Mouse (Mus musculus): Measurements from ENCODE around the gene Acad11. TPM values are rescaled to one million over a fixed set of nuclear protein-coding genes. Genes with fewer than 3 reads are reported as not detected.

Gene Acad11
- polyA plus RNA-seq, 1 experiment from 2014 or later, result 12.9 TPM

- Histone ChIP-seq H3K9me3 (ENCODE audit: control insufficient read depth, low read length) (no peaks in the 10 kb centered on the region), H3K9ac (ENCODE audit: low read depth, low read length) (no peak overlapping the region), H3K4me1 (replicated peaks; ENCODE audit: control insufficient read depth, insufficient read depth, low read length) (no peaks in the 10 kb centered on the region), H3K36me3 (ENCODE audit: control insufficient read depth, insufficient read depth, low read length) (0 out of 2 replicates have a peak, but pooled peaks cover 2% of the 10 kb centered on the region), H3K27ac (ENCODE audit: low read depth, low read length) (no peak overlapping the region), H3K4me2 (no peak overlapping the region), H3K4me3 (ENCODE audit: low read depth, low read length) (no peak overlapping the region), H3K27me3 (replicated peaks; ENCODE audit: control insufficient read depth, insufficient read depth, low read length) (no peaks in the 10 kb centered on the region)
- DNase-seq (ENCODE audit: low spot score) (no peak), ATAC-seq (replicated peaks; ENCODE audit: low FRiP score) (no peak)
- WGBS, result 84% methylated on average over 13 of the region's 13 CpGs
These were observed 24.9 kb upstream of the Acad11 start for GRCm38 (mm10) chr9:104038266-104038665.

DNA sequence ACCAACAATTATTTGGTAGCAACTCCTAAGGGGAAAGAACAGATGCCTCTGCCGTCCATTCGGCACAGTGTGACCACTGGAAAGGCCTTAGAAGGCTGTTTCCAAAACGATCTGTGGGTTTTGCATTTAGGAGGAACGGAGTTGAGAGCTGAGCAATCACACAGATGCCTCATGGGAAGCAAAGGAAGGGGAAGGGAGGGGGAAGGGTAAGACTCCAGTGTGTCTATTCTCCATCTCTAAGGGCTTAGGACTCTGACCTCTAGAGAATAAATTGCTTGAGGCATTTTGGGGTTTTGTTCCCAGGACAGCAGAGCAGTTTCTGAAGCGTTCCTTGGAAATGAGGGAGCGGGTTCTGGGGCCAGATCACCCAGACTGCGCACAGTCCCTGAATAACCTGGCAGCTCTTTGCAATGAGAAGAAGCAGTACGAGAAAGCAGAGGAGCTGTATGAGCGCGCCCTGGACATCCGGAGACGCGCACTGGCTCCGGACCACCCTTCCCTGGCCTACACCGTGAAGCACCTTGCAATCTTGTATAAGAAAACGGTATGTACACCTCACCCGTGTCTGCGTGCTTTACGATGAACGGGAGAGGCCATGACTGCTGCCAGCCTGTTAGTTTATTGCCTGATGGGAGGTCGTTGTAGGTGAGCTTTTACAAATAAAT, 24.0 kb upstream of the Acad11 start:
- no peak overlapping the region for H3K27ac ChIP-seq (ENCODE audit: low read depth, low read length)
- H3K4me1 ChIP-seq (replicated peaks; ENCODE audit: control insufficient read depth, insufficient read depth, low read length), result no peaks in the 10 kb centered on the region
- H3K36me3 ChIP-seq (ENCODE audit: control insufficient read depth, insufficient read depth, low read length), result 0 out of 2 replicates have a peak, but pooled peaks cover 2% of the 10 kb centered on the region
- no peak overlapping the region for H3K4me2 ChIP-seq
- no peaks in the 10 kb centered on the region for H3K9me3 ChIP-seq (ENCODE audit: control insufficient read depth, low read length)
- WGBS, result 86% methylated on average over 21 of the region's 21 CpGs
- ATAC-seq (replicated peaks; ENCODE audit: low FRiP score) (no peak), DNase-seq (ENCODE audit: low spot score) (no peak)
- no peak overlapping the region for H3K4me3 ChIP-seq (ENCODE audit: low read depth, low read length)
- no peaks in the 10 kb centered on the region for H3K27me3 ChIP-seq (replicated peaks; ENCODE audit: control insufficient read depth, insufficient read depth, low read length)
- H3K9ac ChIP-seq (ENCODE audit: low read depth, low read length), result no peak overlapping the region

DNA sequence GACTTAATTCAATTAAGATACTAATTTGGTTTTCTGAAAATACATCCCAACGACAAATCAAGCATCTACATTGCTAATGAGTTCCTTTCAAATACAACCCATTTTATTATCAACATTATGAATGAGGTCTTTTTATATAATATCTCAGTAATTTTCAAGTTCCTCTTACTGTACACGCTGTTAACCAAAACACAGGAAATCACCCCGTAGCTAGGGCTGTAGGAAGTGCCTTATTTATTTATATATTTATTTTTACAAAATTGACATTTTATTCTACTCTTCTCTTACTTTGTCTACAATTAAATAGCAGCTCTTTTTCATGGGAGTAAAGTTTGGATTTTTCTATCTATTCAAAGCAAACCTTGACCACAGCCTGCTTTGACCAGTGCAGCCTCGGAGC, 23.4 kb upstream of the Acad11 start:
- DNase-seq (ENCODE audit: low spot score), result no peak
- H3K9me3 ChIP-seq (ENCODE audit: control insufficient read depth, low read length), result no peaks in the 10 kb centered on the region
- no peaks in the 10 kb centered on the region for H3K27me3 ChIP-seq (replicated peaks; ENCODE audit: control insufficient read depth, insufficient read depth, low read length)
- no peak overlapping the region for H3K4me2 ChIP-seq
- H3K27ac ChIP-seq (ENCODE audit: low read depth, low read length), result no peak overlapping the region
- no peak overlapping the region for H3K9ac ChIP-seq (ENCODE audit: low read depth, low read length)
- peaks cover 2% of the 10 kb centered on the region; the same call in 1 of the 2 replicates for H3K36me3 ChIP-seq (ENCODE audit: control insufficient read depth, insufficient read depth, low read length)
- no peak for ATAC-seq (replicated peaks; ENCODE audit: low FRiP score)
- no peaks in the 10 kb centered on the region for H3K4me1 ChIP-seq (replicated peaks; ENCODE audit: control insufficient read depth, insufficient read depth, low read length)
- H3K4me3 ChIP-seq (ENCODE audit: low read depth, low read length), result no peak overlapping the region
- WGBS, result 67% methylated on average over 4 of the region's 4 CpGs

DNA sequence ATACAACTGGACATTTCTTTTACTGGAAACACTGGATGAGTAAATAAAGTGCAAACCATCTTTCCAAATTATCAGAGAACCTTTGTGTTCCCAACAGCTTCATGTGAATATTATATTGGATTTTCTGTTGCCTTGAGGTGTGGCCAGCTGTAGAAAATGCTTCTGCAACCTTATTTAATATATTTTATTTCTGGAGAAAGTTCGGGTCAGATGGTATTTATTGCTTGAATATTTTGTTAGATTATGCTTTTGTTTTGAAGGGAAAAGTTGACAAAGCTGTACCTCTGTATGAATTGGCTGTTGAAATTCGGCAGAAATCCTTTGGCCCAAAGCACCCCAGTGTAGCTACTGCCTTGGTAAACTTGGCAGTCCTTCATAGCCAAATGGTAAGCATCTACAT, 22.8 kb upstream of the Acad11 start, which contains the start of gene Gm28305:
Gene Gm28305, plus strand, starts transcription at position 301 of the 400 bp plus-strand sequence.
- no peak for ATAC-seq (replicated peaks; ENCODE audit: low FRiP score)
- Histone ChIP-seq H3K36me3 (ENCODE audit: control insufficient read depth, insufficient read depth, low read length) (peaks cover 2% of the 10 kb centered on the region; the same call in 1 of the 2 replicates), H3K9me3 (ENCODE audit: control insufficient read depth, low read length) (no peaks in the 10 kb centered on the region), H3K9ac (ENCODE audit: low read depth, low read length) (no peak within 1 kb of the TSS), H3K27me3 (replicated peaks; ENCODE audit: control insufficient read depth, insufficient read depth, low read length) (no peaks in the 10 kb centered on the region), H3K4me2 (no peak within 1 kb of the TSS), H3K27ac (ENCODE audit: low read depth, low read length) (no peak within 1 kb of the TSS), H3K4me1 (replicated peaks; ENCODE audit: control insufficient read depth, insufficient read depth, low read length) (no peaks in the 10 kb centered on the region), H3K4me3 (ENCODE audit: low read depth, low read length) (no peak within 1 kb of the TSS)
- no peak for DNase-seq (ENCODE audit: low spot score)
- 59% methylated on average over 2 of the region's 2 CpGs for WGBS

DNA sequence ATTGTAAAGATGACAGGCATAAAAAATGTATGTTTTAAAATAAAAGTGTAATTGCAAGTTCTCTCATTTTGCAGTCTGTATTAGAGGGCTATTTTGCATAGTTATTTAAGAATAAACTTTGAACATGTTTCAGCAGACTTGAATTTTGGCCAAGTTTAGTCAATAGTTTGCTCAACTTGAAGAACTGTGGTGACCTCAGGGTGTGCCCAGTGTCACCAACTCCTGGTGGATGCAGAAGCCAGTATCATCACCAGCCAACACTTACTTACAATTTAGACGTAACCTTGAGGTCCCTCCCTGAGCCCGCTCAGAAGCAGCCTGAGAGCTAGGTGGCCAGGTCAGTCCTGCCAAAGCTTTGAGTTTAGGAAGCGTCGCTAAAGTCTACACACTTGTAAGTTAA, 19.5 kb upstream of the Acad11 start:
- no peaks in the 10 kb centered on the region for H3K4me1 ChIP-seq (replicated peaks; ENCODE audit: control insufficient read depth, insufficient read depth, low read length)
- H3K27ac ChIP-seq (ENCODE audit: low read depth, low read length), result no peak overlapping the region
- no peaks in the 10 kb centered on the region for H3K9me3 ChIP-seq (ENCODE audit: control insufficient read depth, low read length)
- no peak overlapping the region for H3K9ac ChIP-seq (ENCODE audit: low read depth, low read length)
- DNase-seq (ENCODE audit: low spot score), result no peak
- H3K27me3 ChIP-seq (replicated peaks; ENCODE audit: control insufficient read depth, insufficient read depth, low read length), result no peaks in the 10 kb centered on the region
- WGBS, result 85% methylated on average over 4 of the region's 4 CpGs
- no peak for ATAC-seq (replicated peaks; ENCODE audit: low FRiP score)
- no peak overlapping the region for H3K4me2 ChIP-seq
- no peak overlapping the region for H3K4me3 ChIP-seq (ENCODE audit: low read depth, low read length)
- H3K36me3 ChIP-seq (ENCODE audit: control insufficient read depth, insufficient read depth, low read length), result peaks cover 14% of the 10 kb centered on the region

- ATAC-seq (replicated peaks; ENCODE audit: low FRiP score) (no peak), DNase-seq (ENCODE audit: low spot score) (no peak)
- 87% methylated on average over 6 of the region's 6 CpGs for WGBS
- no peak overlapping the region for H3K4me2 ChIP-seq
- peaks cover 33% of the 10 kb centered on the region for H3K36me3 ChIP-seq (ENCODE audit: control insufficient read depth, insufficient read depth, low read length)
- H3K4me3 ChIP-seq (ENCODE audit: low read depth, low read length), result no peak overlapping the region
- no peaks in the 10 kb centered on the region for H3K9me3 ChIP-seq (ENCODE audit: control insufficient read depth, low read length)
- no peak overlapping the region for H3K9ac ChIP-seq (ENCODE audit: low read depth, low read length)
- no peak overlapping the region for H3K27ac ChIP-seq (ENCODE audit: low read depth, low read length)
- no peaks in the 10 kb centered on the region for H3K27me3 ChIP-seq (replicated peaks; ENCODE audit: control insufficient read depth, insufficient read depth, low read length)
- H3K4me1 ChIP-seq (replicated peaks; ENCODE audit: control insufficient read depth, insufficient read depth, low read length), result no peaks in the 10 kb centered on the region
These were observed 12.1 kb upstream of the Acad11 start for GRCm38 (mm10) chr9:104051028-104051427.

DNA sequence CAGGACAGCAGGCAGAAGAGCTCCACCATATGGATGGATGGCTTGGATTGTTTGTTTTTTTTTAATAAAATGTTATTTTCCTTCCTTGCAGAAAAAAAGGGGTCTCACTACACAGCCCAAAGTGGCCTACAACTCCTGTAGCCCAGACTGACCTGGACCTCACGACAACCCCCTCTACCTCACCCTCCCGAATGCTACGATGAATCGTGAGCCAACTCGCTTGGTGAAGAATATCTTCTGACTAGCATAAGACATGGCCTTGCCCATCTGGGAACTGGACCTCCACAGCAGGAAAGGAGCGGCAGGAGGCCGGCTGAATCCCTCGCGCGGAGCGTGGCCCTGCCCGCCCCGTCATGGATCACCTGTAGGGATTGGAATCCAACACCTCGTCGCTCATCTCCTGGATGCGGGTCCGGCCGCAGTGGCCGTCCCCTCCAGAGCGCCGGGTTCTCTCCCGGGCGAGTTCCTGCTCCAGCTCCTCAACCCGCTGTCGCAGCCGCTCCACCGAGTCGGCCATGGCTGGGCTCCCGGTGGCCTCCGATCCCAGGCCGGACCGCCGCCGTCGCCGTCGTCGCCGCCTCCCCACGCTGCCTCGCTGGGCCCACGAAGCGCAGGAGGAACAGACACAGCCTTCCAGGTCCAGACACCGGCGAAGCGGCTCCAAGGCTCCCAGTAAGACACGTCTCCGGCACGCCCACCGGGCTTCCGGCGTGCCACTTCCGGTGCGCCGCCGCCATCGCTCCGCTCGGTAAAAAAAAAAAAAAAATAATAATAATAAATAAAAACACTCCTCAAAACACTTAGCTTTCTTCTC, 540 bp upstream of the Acad11 start, which contains the start of gene Uba5:
Gene Uba5, minus strand, starts transcription at position 705 of the 814 bp plus-strand sequence.
- peak; percentile 76 for ATAC-seq (replicated peaks; ENCODE audit: low FRiP score)
- Histone ChIP-seq H3K9me3 (ENCODE audit: control insufficient read depth, low read length) (no peaks in the 10 kb centered on the region), H3K4me2 (peak within 1 kb of the TSS; percentile 89), H3K36me3 (ENCODE audit: control insufficient read depth, insufficient read depth, low read length) (peaks cover 5% of the 10 kb centered on the region; the same call in 1 of the 2 replicates), H3K4me3 (ENCODE audit: low read depth, low read length) (peak within 1 kb of the TSS; percentile 88), H3K27me3 (replicated peaks; ENCODE audit: control insufficient read depth, insufficient read depth, low read length) (no peaks in the 10 kb centered on the region), H3K9ac (ENCODE audit: low read depth, low read length) (peak within 1 kb of the TSS; percentile 77), H3K27ac (ENCODE audit: low read depth, low read length) (no peak within 1 kb of the TSS; the same call in 1 of the 2 replicates), H3K4me1 (replicated peaks; ENCODE audit: control insufficient read depth, insufficient read depth, low read length) (peaks cover 9% of the 10 kb centered on the region)
- peak; percentile 67 for DNase-seq (ENCODE audit: low spot score)
- WGBS, result under 1% methylated on average over 59 of the region's 59 CpGs

DNA sequence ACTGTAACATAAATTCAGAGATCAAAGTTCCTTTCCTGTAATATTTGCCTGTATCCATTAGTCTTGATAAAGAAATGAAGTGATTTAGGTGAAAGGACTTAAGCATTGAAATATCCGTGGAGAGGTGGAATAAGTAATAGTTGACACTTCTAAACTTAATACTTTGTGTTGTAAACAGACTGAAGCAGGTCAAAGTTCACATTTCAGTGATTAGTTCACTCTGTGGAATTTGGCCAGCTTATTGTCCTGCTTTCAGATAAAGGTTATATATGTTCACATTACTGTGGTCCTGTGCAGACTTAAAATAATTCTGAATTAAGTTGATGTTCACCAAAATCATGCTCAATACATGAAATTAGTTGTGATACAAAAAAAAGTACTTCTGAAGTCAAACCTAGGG, 1.4 kb downstream of the Acad11 start:
- 30% methylated on average over 1 of the region's 1 CpGs for WGBS
- Histone ChIP-seq H3K9ac (ENCODE audit: low read depth, low read length) (no peak overlapping the region), H3K4me3 (ENCODE audit: low read depth, low read length) (no peak overlapping the region), H3K27me3 (replicated peaks; ENCODE audit: control insufficient read depth, insufficient read depth, low read length) (no peaks in the 10 kb centered on the region), H3K4me2 (peak overlapping the region; percentile 10; the same call in 1 of the 2 replicates), H3K27ac (ENCODE audit: low read depth, low read length) (no peak overlapping the region), H3K4me1 (replicated peaks; ENCODE audit: control insufficient read depth, insufficient read depth, low read length) (peaks cover 9% of the 10 kb centered on the region), H3K36me3 (ENCODE audit: control insufficient read depth, insufficient read depth, low read length) (peaks cover 5% of the 10 kb centered on the region; the same call in 1 of the 2 replicates), H3K9me3 (ENCODE audit: control insufficient read depth, low read length) (no peaks in the 10 kb centered on the region)
- DNase-seq (ENCODE audit: low spot score), result no peak
- ATAC-seq (replicated peaks; ENCODE audit: low FRiP score), result no peak

Measured in liver, embryonic 11.5 days (tissue).